Mouse (Mus musculus): Measurements from ENCODE around the gene Tmem88b. TPM values are rescaled to one million over a fixed set of nuclear protein-coding genes. Genes with fewer than 3 reads are reported as not detected.
"Not testable (repeated sequence)": the region's sequence is repeated elsewhere in the genome, so short reads cannot be mapped to it uniquely, and the experiment has no call there.

Tmem88b gene
- total and polyA plus RNA-seq, 2 experiments from 2014 or later: 2.9 to 4.2 TPM

DNA sequence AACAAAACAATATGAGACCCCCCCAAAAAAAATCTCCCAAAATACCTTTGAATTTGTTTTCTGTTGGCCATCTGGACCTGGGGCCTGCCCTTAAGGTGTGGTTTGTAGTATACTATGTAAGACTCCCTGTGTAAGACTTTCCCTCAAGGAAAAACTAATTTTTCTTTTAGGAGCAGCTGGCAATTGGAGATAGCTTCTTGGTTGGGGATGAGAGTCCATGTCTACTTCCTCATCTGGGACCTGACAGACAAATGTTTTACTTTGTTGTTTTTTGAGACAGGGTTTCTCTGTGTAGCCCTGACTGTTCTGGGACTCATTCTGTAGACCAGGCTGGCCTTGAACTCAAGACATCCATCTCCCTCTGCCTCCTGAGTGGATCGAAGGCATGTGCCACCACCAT lies 16.4 kb upstream of the Tmem88b start:
- no peaks in the 10 kb centered on the region for H3K9me3 ChIP-seq (replicated peaks; ENCODE audit: control insufficient read depth, low read length)
- ATAC-seq (ENCODE audit: insufficient read depth, low read depth) (no peak), DNase-seq (ENCODE audit: low spot score) (no peak)
- no peak overlapping the region for H3K27ac ChIP-seq (ENCODE audit: low read depth)
- WGBS: 93% methylated on average over 1 of the region's 1 CpGs
- no peak overlapping the region for H3K4me3 ChIP-seq (ENCODE audit: low read depth, low read length)
- H3K9ac ChIP-seq (replicated peaks; ENCODE audit: low read depth, low read length): no peak overlapping the region
- TF ChIP-seq EP300 (IDR thresholded peaks at IDR 0.05; ENCODE audit: low read depth) (no peak), CTCF (IDR thresholded peaks at IDR 0.05; ENCODE audit: low read depth) (no peak)
- H3K27me3 ChIP-seq (ENCODE audit: control insufficient read depth, insufficient read depth, low read length): no peaks in the 10 kb centered on the region
- no peak overlapping the region for H3K4me2 ChIP-seq (ENCODE audit: low read depth, low read length)
- H3K36me3 ChIP-seq (replicated peaks; ENCODE audit: control insufficient read depth, insufficient read depth, low read length): peaks cover 15% of the 10 kb centered on the region
- peaks cover 16% of the 10 kb centered on the region for H3K4me1 ChIP-seq (ENCODE audit: control insufficient read depth, insufficient read depth)

DNA sequence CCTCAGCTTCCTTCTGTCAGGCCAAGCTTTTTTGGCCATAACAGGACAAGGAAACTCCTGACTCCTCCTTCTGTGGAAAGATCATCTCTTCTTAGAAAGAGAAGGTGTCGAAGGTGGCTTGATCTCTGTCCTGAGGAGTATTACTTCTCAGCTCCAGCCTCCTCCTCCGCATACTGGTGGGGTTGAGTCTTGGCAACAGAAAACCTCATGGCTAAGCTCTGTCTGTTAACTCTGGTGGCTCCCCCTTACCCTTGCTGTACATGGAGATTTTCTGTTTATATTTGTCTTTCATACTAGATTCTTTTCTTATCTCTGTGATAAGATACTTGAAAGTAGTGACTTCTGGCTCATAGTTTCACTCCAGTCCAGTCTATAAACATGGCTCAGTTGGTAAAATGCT lies 8.1 kb upstream of the Tmem88b start:
- 38% methylated on average over 2 of the region's 2 CpGs for WGBS
- ATAC-seq (ENCODE audit: insufficient read depth, low read depth) (no peak), DNase-seq (ENCODE audit: low spot score) (no peak)
- Histone ChIP-seq H3K9ac (replicated peaks; ENCODE audit: low read depth, low read length) (no peak overlapping the region), H3K4me3 (ENCODE audit: low read depth, low read length) (no peak overlapping the region), H3K27me3 (ENCODE audit: control insufficient read depth, insufficient read depth, low read length) (no peaks in the 10 kb centered on the region), H3K27ac (ENCODE audit: low read depth) (no peak overlapping the region), H3K36me3 (replicated peaks; ENCODE audit: control insufficient read depth, insufficient read depth, low read length) (no peaks in the 10 kb centered on the region), H3K4me2 (ENCODE audit: low read depth, low read length) (no peak overlapping the region), H3K9me3 (replicated peaks; ENCODE audit: control insufficient read depth, low read length) (no peaks in the 10 kb centered on the region), H3K4me1 (ENCODE audit: control insufficient read depth, insufficient read depth) (no peaks in the 10 kb centered on the region)
- TF ChIP-seq CTCF (IDR thresholded peaks at IDR 0.05; ENCODE audit: low read depth) (no peak), EP300 (IDR thresholded peaks at IDR 0.05; ENCODE audit: low read depth) (no peak)

DNA sequence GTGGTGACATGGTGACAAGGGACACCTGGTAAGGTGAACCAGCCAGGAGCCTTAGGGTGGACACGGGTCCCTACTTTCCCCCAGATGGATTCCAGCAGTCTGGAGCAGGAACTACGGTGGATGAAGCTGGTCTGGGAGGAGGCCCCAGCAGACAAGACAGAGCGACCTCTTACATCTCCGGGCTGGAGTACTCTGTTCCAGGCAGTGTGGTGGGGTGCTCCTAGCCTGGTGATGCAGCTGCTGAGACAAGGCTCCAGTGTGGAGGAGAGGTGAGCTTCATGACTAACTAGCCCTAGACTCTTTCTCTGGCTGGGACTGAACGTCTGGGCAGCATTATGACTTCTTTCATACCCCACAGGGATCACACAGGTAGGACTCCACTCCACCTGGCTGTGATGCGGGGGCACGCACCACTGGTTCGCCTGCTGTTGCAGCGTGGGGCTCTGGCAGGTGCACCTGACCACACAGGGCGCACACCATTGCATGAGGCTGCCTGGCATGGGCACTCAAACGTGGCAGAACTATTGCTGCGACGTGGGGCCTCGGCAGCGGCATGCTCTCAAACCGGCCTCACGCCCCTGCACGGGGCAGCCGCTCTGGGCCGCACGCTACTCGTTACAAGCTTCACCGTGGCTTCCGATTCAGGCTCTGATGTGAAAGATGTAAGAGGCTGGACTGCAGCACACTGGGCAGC lies 5.7 kb upstream of the Tmem88b start:
- Histone ChIP-seq H3K4me3 (ENCODE audit: low read depth, low read length) (no peak overlapping the region), H3K9ac (replicated peaks; ENCODE audit: low read depth, low read length) (no peak overlapping the region), H3K4me1 (ENCODE audit: control insufficient read depth, insufficient read depth) (no peaks in the 10 kb centered on the region), H3K27me3 (ENCODE audit: control insufficient read depth, insufficient read depth, low read length) (no peaks in the 10 kb centered on the region), H3K36me3 (replicated peaks; ENCODE audit: control insufficient read depth, insufficient read depth, low read length) (no peaks in the 10 kb centered on the region), H3K27ac (ENCODE audit: low read depth) (no peak overlapping the region), H3K9me3 (replicated peaks; ENCODE audit: control insufficient read depth, low read length) (no peaks in the 10 kb centered on the region), H3K4me2 (ENCODE audit: low read depth, low read length) (no peak overlapping the region)
- ATAC-seq (ENCODE audit: insufficient read depth, low read depth): no peak
- 61% methylated on average over 24 of the region's 24 CpGs for WGBS
- no peak for TF ChIP-seq EP300 (IDR thresholded peaks at IDR 0.05; ENCODE audit: low read depth)
- TF ChIP-seq CTCF (IDR thresholded peaks at IDR 0.05; ENCODE audit: low read depth): no peak
- DNase-seq (ENCODE audit: low spot score): no peak

DNA sequence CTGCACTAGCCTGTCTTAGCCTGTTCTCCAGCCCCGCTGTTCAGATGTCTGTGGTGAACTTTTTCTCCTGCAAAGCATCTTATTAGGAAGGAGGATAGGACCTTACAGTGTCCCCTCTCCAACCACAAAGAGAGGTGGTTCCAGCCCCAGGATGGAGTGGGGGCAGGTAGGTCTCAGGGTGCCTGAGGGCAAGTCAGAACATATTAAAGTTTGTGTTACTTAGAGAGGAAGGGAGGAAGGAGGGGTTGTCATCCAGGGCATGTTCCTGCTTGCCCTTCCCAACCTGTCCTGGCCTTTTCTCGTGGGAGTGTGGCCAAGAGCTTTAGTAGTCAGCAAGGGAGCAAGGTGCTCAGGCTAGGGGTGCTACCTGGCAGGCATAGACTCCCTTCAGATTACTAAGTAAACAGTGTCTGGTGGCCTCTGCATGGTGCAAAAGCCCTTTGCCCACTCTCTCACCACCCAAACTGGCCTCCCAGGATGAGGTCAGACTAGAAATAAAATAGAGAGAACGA lies 5.0 kb upstream of the Tmem88b start:
- no peak overlapping the region for H3K4me2 ChIP-seq (ENCODE audit: low read depth, low read length)
- no peaks in the 10 kb centered on the region for H3K27me3 ChIP-seq (ENCODE audit: control insufficient read depth, insufficient read depth, low read length)
- H3K4me3 ChIP-seq (ENCODE audit: low read depth, low read length): no peak overlapping the region
- no peak overlapping the region for H3K27ac ChIP-seq (ENCODE audit: low read depth)
- no peak overlapping the region for H3K9ac ChIP-seq (replicated peaks; ENCODE audit: low read depth, low read length)
- no peaks in the 10 kb centered on the region for H3K9me3 ChIP-seq (replicated peaks; ENCODE audit: control insufficient read depth, low read length)
- peaks cover 2% of the 10 kb centered on the region; the same call in 1 of the 2 replicates for H3K4me1 ChIP-seq (ENCODE audit: control insufficient read depth, insufficient read depth)
- 63% methylated on average over 3 of the region's 3 CpGs for WGBS
- no peak for TF ChIP-seq CTCF (IDR thresholded peaks at IDR 0.05; ENCODE audit: low read depth)
- TF ChIP-seq EP300 (IDR thresholded peaks at IDR 0.05; ENCODE audit: low read depth): no peak
- no peaks in the 10 kb centered on the region for H3K36me3 ChIP-seq (replicated peaks; ENCODE audit: control insufficient read depth, insufficient read depth, low read length)
- DNase-seq (ENCODE audit: low spot score) (no peak), ATAC-seq (ENCODE audit: insufficient read depth, low read depth) (no peak)

DNA sequence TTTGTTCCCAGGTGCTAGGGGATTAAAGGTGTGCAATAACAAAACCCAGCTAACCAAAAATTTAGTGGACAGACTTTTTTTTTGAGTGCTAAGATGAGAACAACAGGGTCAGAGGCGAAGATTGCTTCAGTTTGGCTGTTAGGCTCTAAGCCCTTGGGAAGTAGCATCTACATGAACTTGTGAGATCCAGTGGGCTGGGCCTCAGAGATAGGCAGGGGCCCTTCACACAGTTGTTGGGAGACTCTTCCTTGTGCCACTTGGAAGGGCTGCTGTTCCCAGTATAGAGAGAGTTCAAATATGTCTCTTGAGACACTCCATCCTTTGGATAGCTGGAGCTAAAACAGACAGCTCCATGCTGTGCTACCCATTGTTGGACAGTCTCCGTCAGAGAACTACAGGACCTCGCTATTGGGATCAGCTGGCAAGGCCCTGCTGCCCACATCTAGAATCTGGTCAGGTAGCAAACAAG lies 4.4 kb upstream of the Tmem88b start, which contains the start of gene Ankrd65:
TSS of gene Ankrd65 (plus strand) at position 419 of the 469 bp plus-strand sequence.
- ATAC-seq (ENCODE audit: insufficient read depth, low read depth): no peak
- no peak for DNase-seq (ENCODE audit: low spot score)
- Histone ChIP-seq H3K36me3 (replicated peaks; ENCODE audit: control insufficient read depth, insufficient read depth, low read length) (no peaks in the 10 kb centered on the region), H3K27me3 (ENCODE audit: control insufficient read depth, insufficient read depth, low read length) (no peaks in the 10 kb centered on the region), H3K4me3 (ENCODE audit: low read depth, low read length) (no peak within 1 kb of the TSS), H3K4me1 (ENCODE audit: control insufficient read depth, insufficient read depth) (peaks cover 7% of the 10 kb centered on the region; the same call in 1 of the 2 replicates), H3K4me2 (ENCODE audit: low read depth, low read length) (no peak within 1 kb of the TSS), H3K9me3 (replicated peaks; ENCODE audit: control insufficient read depth, low read length) (no peaks in the 10 kb centered on the region), H3K9ac (replicated peaks; ENCODE audit: low read depth, low read length) (no peak within 1 kb of the TSS), H3K27ac (ENCODE audit: low read depth) (no peak within 1 kb of the TSS)
- TF ChIP-seq CTCF (IDR thresholded peaks at IDR 0.05; ENCODE audit: low read depth) (no peak), EP300 (IDR thresholded peaks at IDR 0.05; ENCODE audit: low read depth) (no peak)
- WGBS: 70% methylated on average over 3 of the region's 3 CpGs

DNA sequence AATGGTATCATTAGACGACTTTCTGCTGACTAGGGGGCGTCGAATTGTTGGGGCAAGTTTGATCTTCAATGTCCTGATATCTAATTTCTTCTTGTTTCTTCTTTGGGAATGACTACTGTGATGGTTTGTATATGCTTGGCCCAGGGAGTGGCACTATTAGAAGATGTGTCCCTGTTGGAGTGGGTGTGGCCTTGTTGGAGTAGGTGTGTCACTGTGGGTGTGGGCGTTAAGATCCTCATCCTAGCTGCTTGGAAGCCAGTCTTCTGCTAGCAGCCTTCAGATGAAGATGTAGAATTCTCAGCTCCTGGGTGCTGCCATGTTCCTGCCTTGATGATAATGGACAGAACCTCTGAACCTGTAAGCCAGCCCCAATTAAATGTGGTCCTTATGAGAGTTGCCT lies 3.2 kb upstream of the Tmem88b start:
- H3K36me3 ChIP-seq (replicated peaks; ENCODE audit: control insufficient read depth, insufficient read depth, low read length); DNase-seq (ENCODE audit: low spot score); H3K4me2 ChIP-seq (ENCODE audit: low read depth, low read length); H3K27ac ChIP-seq (ENCODE audit: low read depth); ATAC-seq (ENCODE audit: insufficient read depth, low read depth); H3K9ac ChIP-seq (replicated peaks; ENCODE audit: low read depth, low read length); H3K4me3 ChIP-seq (ENCODE audit: low read depth, low read length); H3K27me3 ChIP-seq (ENCODE audit: control insufficient read depth, insufficient read depth, low read length); H3K9me3 ChIP-seq (replicated peaks; ENCODE audit: control insufficient read depth, low read length): not testable (repeated sequence)
- 81% methylated on average over 4 of the region's 4 CpGs for WGBS
- peaks cover 11% of the 10 kb centered on the region; the same call in 1 of the 2 replicates for H3K4me1 ChIP-seq (ENCODE audit: control insufficient read depth, insufficient read depth)

Measured in heart, postnatal 0 days (tissue).